Mouse (Mus musculus) midbrain, embryonic 13.5 days (tissue): ENCODE results near the gene Aqp2. TPM values are rescaled to one million over a fixed set of nuclear protein-coding genes. Genes with fewer than 3 reads are reported as not detected.

Experiments
- ATAC-seq: fragments of 200-750 bp; cut with Nextera tagmentation; 2 replicates; pipeline ENCODE4 v1.8.0; 2017; ENCODE audit warnings: mild to moderate bottlenecking, moderate TSS enrichment, moderate library complexity
- H3K27ac ChIP-seq: fragments of 300-500 bp; sonication (generic); 2 replicates; pipeline ENCODE4 v1.5.1; 2015; ENCODE audit warnings: inconsistent platforms, mild to moderate bottlenecking, moderate library complexity
- H3K27me3 ChIP-seq: fragments of 300-500 bp; sonication (generic); 2 replicates; pipeline ENCODE4 v1.6.1; 2015; ENCODE audit warnings: mild to moderate bottlenecking, inconsistent platforms
- H3K36me3 ChIP-seq: fragments of 300-500 bp; sonication (generic); 2 replicates; pipeline ENCODE4 v1.6.1; 2015; ENCODE audit warnings: mild to moderate bottlenecking, inconsistent platforms
- H3K4me1 ChIP-seq: fragments of 300-500 bp; sonication (generic); replicated peaks from 2 replicates; pipeline ENCODE4 v1.6.1; 2015; ENCODE audit warnings: inconsistent platforms
- H3K4me2 ChIP-seq: fragments of 300-500 bp; sonication (generic); replicated peaks from 2 replicates; pipeline ENCODE4 v1.6.1; 2015; ENCODE audit warnings: moderate library complexity, mild to moderate bottlenecking, inconsistent platforms
- H3K4me3 ChIP-seq: fragments of 300-500 bp; sonication (generic); replicated peaks from 2 replicates; pipeline ENCODE4 v1.5.1; 2015; ENCODE audit warnings: mild to moderate bottlenecking, inconsistent platforms
- H3K9ac ChIP-seq: fragments of 300-500 bp; sonication (generic); replicated peaks from 2 replicates; pipeline ENCODE4 v1.6.1; 2015; ENCODE audit warnings: mild to moderate bottlenecking, inconsistent platforms
- H3K9me3 ChIP-seq: fragments of 300-500 bp; sonication (generic); 2 replicates; pipeline ENCODE4 v1.6.1; 2016; ENCODE audit warnings: mild to moderate bottlenecking, inconsistent platforms
- WGBS: fragments of 180-500 bp; shearing (Covaris S2); methylation state at CpG from one replicate; pipeline ENCODE4 v1.1.7; 2015; 5-methylcytosine and 5-hydroxymethylcytosine counted together
- polyA plus RNA-seq: library from polyadenylated mRNA; unstranded; fragments of >200 nt; fragmentation: Nextera tagmentation; extraction: Ambion mirVana; gene quantifications from 2 replicates; pipeline ENCODE4 v1.2.1, GENCODE M21; 2015

The Aqp2 gene
- polyA plus RNA-seq, 1 experiment from 2014 or later = not detected

- Histone ChIP-seq H3K27me3 (peaks cover 13% of the 10 kb centered on the region; the same call in 1 of the 2 replicates), H3K9ac (no peak overlapping the region), H3K27ac (no peak overlapping the region), H3K4me2 (no peak overlapping the region), H3K9me3 (no peaks in the 10 kb centered on the region), H3K4me1 (peaks cover 58% of the 10 kb centered on the region), H3K36me3 (no peaks in the 10 kb centered on the region), H3K4me3 (no peak overlapping the region)
- ATAC-seq = no peak
- 26% methylated on average over 5 of the region's 5 CpGs for WGBS
Observed at GRCm38 (mm10) chr15:99606515-99606914, 27.7 kb downstream of the Aqp2 start.

GRCm38 (mm10) chr15:99607388-99608113 is 28.7 kb downstream of the Aqp2 start:
- Histone ChIP-seq H3K27ac (0 out of 2 replicates have a peak overlapping the region, but pooled peaks have one; percentile 14), H3K27me3 (peaks cover 16% of the 10 kb centered on the region; the same call in 1 of the 2 replicates), H3K4me1 (peaks cover 55% of the 10 kb centered on the region), H3K9me3 (no peaks in the 10 kb centered on the region), H3K4me2 (no peak overlapping the region), H3K36me3 (no peaks in the 10 kb centered on the region), H3K4me3 (no peak overlapping the region), H3K9ac (no peak overlapping the region)
- 13% methylated on average over 10 of the region's 10 CpGs for WGBS
- peak; percentile 72 for ATAC-seq

GRCm38 (mm10) chr15:99608382-99609125 is 29.7 kb downstream of the Aqp2 start:
- H3K9ac ChIP-seq = no peak overlapping the region
- no peaks in the 10 kb centered on the region for H3K9me3 ChIP-seq
- H3K36me3 ChIP-seq = no peaks in the 10 kb centered on the region
- H3K27ac ChIP-seq = no peak overlapping the region
- WGBS = 86% methylated on average over 13 of the region's 13 CpGs
- H3K4me2 ChIP-seq = no peak overlapping the region
- H3K4me1 ChIP-seq = peaks cover 52% of the 10 kb centered on the region
- H3K4me3 ChIP-seq = no peak overlapping the region
- peaks cover 13% of the 10 kb centered on the region; the same call in 1 of the 2 replicates for H3K27me3 ChIP-seq
- no peak for ATAC-seq

- WGBS = 66% methylated on average over 7 of the region's 7 CpGs
- Histone ChIP-seq H3K4me2 (no peak overlapping the region), H3K27ac (peak overlapping the region; percentile 59; the same call in 1 of the 2 replicates), H3K4me1 (peaks cover 50% of the 10 kb centered on the region), H3K9ac (peak overlapping the region; percentile 19; the same call in 1 of the 2 replicates), H3K27me3 (peaks cover 13% of the 10 kb centered on the region), H3K4me3 (no peak overlapping the region), H3K36me3 (no peaks in the 10 kb centered on the region), H3K9me3 (no peaks in the 10 kb centered on the region)
- ATAC-seq = no peak
Observed at GRCm38 (mm10) chr15:99611563-99611962, 32.7 kb downstream of the Aqp2 start.

- H3K27me3 ChIP-seq = peaks cover 13% of the 10 kb centered on the region
- peak overlapping the region; percentile 48 for H3K27ac ChIP-seq
- no peaks in the 10 kb centered on the region for H3K36me3 ChIP-seq
- no peak overlapping the region for H3K4me3 ChIP-seq
- H3K4me2 ChIP-seq = no peak overlapping the region; the same call in 1 of the 2 replicates
- no peak overlapping the region for H3K9ac ChIP-seq
- WGBS = 76% methylated on average over 13 of the region's 13 CpGs
- no peaks in the 10 kb centered on the region for H3K9me3 ChIP-seq
- peaks cover 30% of the 10 kb centered on the region for H3K4me1 ChIP-seq
- no peak for ATAC-seq
Observed at GRCm38 (mm10) chr15:99614273-99614672, 35.4 kb downstream of the Aqp2 start.

- WGBS = 5% methylated on average over 12 of the region's 12 CpGs
- Histone ChIP-seq H3K36me3 (peaks cover 3% of the 10 kb centered on the region; the same call in 1 of the 2 replicates), H3K9me3 (no peaks in the 10 kb centered on the region), H3K27ac (peak overlapping the region; percentile 48), H3K27me3 (peaks cover 13% of the 10 kb centered on the region), H3K4me3 (no peak overlapping the region), H3K4me2 (peak overlapping the region; percentile 17), H3K9ac (no peak overlapping the region), H3K4me1 (peaks cover 30% of the 10 kb centered on the region)
- ATAC-seq = peak; percentile 60
Observed at GRCm38 (mm10) chr15:99614753-99615152, 35.9 kb downstream of the Aqp2 start.

GRCm38 (mm10) chr15:99615246-99615645 is 36.4 kb downstream of the Aqp2 start:
- H3K36me3 ChIP-seq = peaks cover 3% of the 10 kb centered on the region; the same call in 1 of the 2 replicates
- H3K4me3 ChIP-seq = no peak overlapping the region
- H3K9me3 ChIP-seq = no peaks in the 10 kb centered on the region
- no peak overlapping the region for H3K9ac ChIP-seq
- peaks cover 30% of the 10 kb centered on the region for H3K4me1 ChIP-seq
- peaks cover 11% of the 10 kb centered on the region for H3K27me3 ChIP-seq
- WGBS = 23% methylated on average over 9 of the region's 9 CpGs
- H3K27ac ChIP-seq = peak overlapping the region; percentile 48; the same call in 1 of the 2 replicates
- H3K4me2 ChIP-seq = no peak overlapping the region
- no peak for ATAC-seq

GRCm38 (mm10) chr15:99618595-99618994 is 39.7 kb downstream of the Aqp2 start:
- Histone ChIP-seq H3K4me1 (peaks cover 17% of the 10 kb centered on the region), H3K9me3 (no peaks in the 10 kb centered on the region), H3K27ac (no peak overlapping the region), H3K36me3 (peaks cover 28% of the 10 kb centered on the region), H3K9ac (no peak overlapping the region), H3K4me2 (no peak overlapping the region), H3K4me3 (no peak overlapping the region), H3K27me3 (peaks cover 7% of the 10 kb centered on the region)
- 89% methylated on average over 3 of the region's 3 CpGs for WGBS
- no peak for ATAC-seq

GRCm38 (mm10) chr15:99619821-99620220 is 41.0 kb downstream of the Aqp2 start:
- Histone ChIP-seq H3K27ac (no peak overlapping the region; the same call in 1 of the 2 replicates), H3K9me3 (no peaks in the 10 kb centered on the region), H3K27me3 (no peaks in the 10 kb centered on the region), H3K4me1 (peaks cover 8% of the 10 kb centered on the region), H3K4me2 (no peak overlapping the region), H3K36me3 (peaks cover 38% of the 10 kb centered on the region), H3K9ac (no peak overlapping the region), H3K4me3 (no peak overlapping the region)
- 86% methylated on average over 4 of the region's 4 CpGs for WGBS
- ATAC-seq = no peak

- H3K4me1 ChIP-seq = no peaks in the 10 kb centered on the region
- WGBS = 94% methylated on average over 11 of the region's 11 CpGs
- no peak for ATAC-seq
- no peak overlapping the region for H3K4me2 ChIP-seq
- H3K9ac ChIP-seq = no peak overlapping the region
- peaks cover 59% of the 10 kb centered on the region for H3K36me3 ChIP-seq
- H3K27ac ChIP-seq = no peak overlapping the region
- H3K4me3 ChIP-seq = no peak overlapping the region
- no peaks in the 10 kb centered on the region for H3K9me3 ChIP-seq
- no peaks in the 10 kb centered on the region for H3K27me3 ChIP-seq
Observed at GRCm38 (mm10) chr15:99622063-99622462, 43.2 kb downstream of the Aqp2 start.

GRCm38 (mm10) chr15:99631618-99632017 is 52.8 kb downstream of the Aqp2 start:
- ATAC-seq = no peak
- no peak overlapping the region for H3K9ac ChIP-seq

More at GRCm38 (mm10) chr15:99631618-99632017, 52.8 kb downstream of the Aqp2 start:
- Histone ChIP-seq H3K4me1 (peaks cover 6% of the 10 kb centered on the region), H3K4me3 (no peak overlapping the region), H3K27me3 (no peaks in the 10 kb centered on the region), H3K4me2 (no peak overlapping the region), H3K9me3 (no peaks in the 10 kb centered on the region), H3K27ac (no peak overlapping the region), H3K36me3 (peaks cover 80% of the 10 kb centered on the region)
